Comparison of ENCODE assay signal across 26 mouse cellular contexts in genomic region chr1:180109050-180109449, GRCm38 (mm10).
DNase-seq lines count a peak whose midpoint lies in the region; ATAC-seq and TF ChIP-seq lines count a peak whose summit lies in the region.
"Had no signal": no experiment of that assay in that cellular context is flagged by ENCODE, and none has a peak within 500 bp of the region (broad histone marks: within the 10 kb centered on the region; RNA-seq: fewer than 3 reads in every experiment).

No protein-coding gene starts in this region.

- no peak overlapping the region for H3K27ac ChIP-seq in left cerebral cortex, adult 2 months
- H3K27ac ChIP-seq: gastrocnemius, adult 2 months; hindbrain, embryonic 10.5 days; liver, embryonic 15.5 days; lung, embryonic 15.5 days; stomach, embryonic 15.5 days had no signal

- ATAC-seq in megakaryocyte, adult 5-6 weeks (ENCODE audit: poor library complexity, severe bottlenecking), result peak; percentile 57
- ATAC-seq: hindbrain, embryonic 16.5 days; intestine, embryonic 16.5 days; midbrain, embryonic 16.5 days; Patski had no signal

- peak; percentile 26 for DNase-seq in lung, postnatal 36 days
- DNase-seq in lung, postnatal 4 days, result no peak
- DNase-seq in brain, embryonic 14.5 days (ENCODE audit: low read depth), result peak; percentile 8
- no peak for DNase-seq in left cerebral cortex, adult 2 months (ENCODE audit: extremely low spot score in 1 of 2, low spot score in 2 of 2)
- DNase-seq in gastrocnemius, postnatal 25 days, result no peak
- DNase-seq in gastrocnemius, postnatal 36 days, result no peak
- DNase-seq: cerebellum, adult 11-12 months; cerebellum, postnatal 10 days; gastrocnemius, adult 2 months; heart, adult 11 months; kidney, postnatal 36 days; layer of hippocampus, adult 9-11 months; liver; right cerebral cortex, adult 18-20 months; right cerebral cortex, postnatal 4 days; thymus, postnatal 36 days had no signal

- H3K4me3 ChIP-seq in left cerebral cortex, adult 2 months, result no peak overlapping the region
- H3K4me3 ChIP-seq: gastrocnemius, adult 2 months; hindbrain, embryonic 10.5 days; liver, embryonic 15.5 days; lung, embryonic 15.5 days; megakaryocyte, embryonic 14.5 days; stomach, embryonic 15.5 days had no signal

- intact Hi-C loops in left cerebral cortex, adult 2 months (cut with DNase I), result loop anchor here (10.0 kb wide), 1 partner anchor 144 kb away; the partner anchor contains the start of gene Cdc42bpa
- intact Hi-C loops in gastrocnemius, postnatal 36 days (cut with DNase I), result no loop called here

- no peak for TF ChIP-seq CTCF in brain, embryonic 14.5 days (IDR thresholded peaks at IDR 0.05; ENCODE audit: borderline replicate concordance, extremely low read depth, insufficient read depth, insufficient read length)
- no peak for TF ChIP-seq CTCF in left cerebral cortex, adult 2 months (IDR thresholded peaks at IDR 0.05)

- TF ChIP-seq POLR2A in brain, embryonic 14.5 days (IDR thresholded peaks at IDR 0.05; ENCODE audit: borderline replicate concordance, extremely low read depth, insufficient read depth, insufficient read length, poor library complexity, severe bottlenecking), result no peak

Comparison
In these comparisons a context has a peak if more than half of its experiments do, and no peak if none do; other contexts are left out.
1. DNase-seq: peak in lung, postnatal 36 days (single experiment) and brain, embryonic 14.5 days (single experiment); none in lung, postnatal 4 days (0 of 2), left cerebral cortex, adult 2 months (0 of 2), gastrocnemius, postnatal 25 days (single experiment) and gastrocnemius, postnatal 36 days (0 of 2).